Mouse (Mus musculus): ENCODE measurements around the gene Jazf1. TPM values are rescaled to one million over a fixed set of nuclear protein-coding genes. Genes with fewer than 3 reads are reported as not detected.

Jazf1 gene
- polyA plus RNA-seq, 1 experiment from 2014 or later, result 8.8 TPM

- peaks cover 28% of the 10 kb centered on the region; the same call in 1 of the 2 replicates for H3K4me1 ChIP-seq
- no peak overlapping the region for H3K9ac ChIP-seq
- no peaks in the 10 kb centered on the region for H3K36me3 ChIP-seq
- ATAC-seq (ENCODE audit: insufficient number of reproducible peaks, insufficient read depth, low FRiP score, low TSS enrichment), result no peak
- WGBS, result 29% methylated on average over 9 of the region's 9 CpGs
- H3K27me3 ChIP-seq, result no peaks in the 10 kb centered on the region
- H3K27ac ChIP-seq, result peak overlapping the region; percentile 68; the same call in 1 of the 2 replicates
- H3K4me2 ChIP-seq (replicated peaks), result peak overlapping the region; percentile 18
- H3K9me3 ChIP-seq, result no peaks in the 10 kb centered on the region
- H3K4me3 ChIP-seq, result no peak overlapping the region
These were observed 266.2 kb downstream of the Jazf1 start for GRCm38 (mm10) chr6:52802181-52802580.

- H3K9ac ChIP-seq, result no peak overlapping the region
- no peaks in the 10 kb centered on the region for H3K27me3 ChIP-seq
- peaks cover 53% of the 10 kb centered on the region for H3K4me1 ChIP-seq
- H3K4me2 ChIP-seq (replicated peaks), result no peak overlapping the region
- H3K9me3 ChIP-seq, result no peaks in the 10 kb centered on the region
- H3K36me3 ChIP-seq, result no peaks in the 10 kb centered on the region
- 50% methylated on average over 6 of the region's 6 CpGs for WGBS
- ATAC-seq (ENCODE audit: insufficient number of reproducible peaks, insufficient read depth, low FRiP score, low TSS enrichment), result no peak
- H3K27ac ChIP-seq, result no peak overlapping the region
- no peak overlapping the region for H3K4me3 ChIP-seq
These were observed 271.1 kb downstream of the Jazf1 start for GRCm38 (mm10) chr6:52797252-52797800.

- Histone ChIP-seq H3K4me3 (no peak overlapping the region), H3K27me3 (no peaks in the 10 kb centered on the region), H3K9ac (no peak overlapping the region), H3K27ac (no peak overlapping the region; the same call in 1 of the 2 replicates), H3K4me2 (replicated peaks) (no peak overlapping the region), H3K9me3 (no peaks in the 10 kb centered on the region), H3K36me3 (no peaks in the 10 kb centered on the region), H3K4me1 (peaks cover 46% of the 10 kb centered on the region)
- ATAC-seq (ENCODE audit: insufficient number of reproducible peaks, insufficient read depth, low FRiP score, low TSS enrichment), result no peak
- 57% methylated on average over 1 of the region's 1 CpGs for WGBS
These were observed 271.7 kb downstream of the Jazf1 start for GRCm38 (mm10) chr6:52796691-52797090.

- Histone ChIP-seq H3K9ac (no peak overlapping the region), H3K4me1 (peaks cover 41% of the 10 kb centered on the region), H3K36me3 (no peaks in the 10 kb centered on the region), H3K27me3 (no peaks in the 10 kb centered on the region), H3K9me3 (no peaks in the 10 kb centered on the region), H3K27ac (peak overlapping the region; percentile 83), H3K4me2 (replicated peaks) (no peak overlapping the region), H3K4me3 (no peak overlapping the region)
- 68% methylated on average over 9 of the region's 9 CpGs for WGBS
- ATAC-seq (ENCODE audit: insufficient number of reproducible peaks, insufficient read depth, low FRiP score, low TSS enrichment), result peak; percentile 56; the same call in 1 of the 2 replicates
These were observed 272.3 kb downstream of the Jazf1 start for GRCm38 (mm10) chr6:52796035-52796598.

- peaks cover 40% of the 10 kb centered on the region for H3K4me1 ChIP-seq
- H3K9ac ChIP-seq, result no peak overlapping the region
- no peak overlapping the region for H3K4me3 ChIP-seq
- no peaks in the 10 kb centered on the region for H3K27me3 ChIP-seq
- no peak for ATAC-seq (ENCODE audit: insufficient number of reproducible peaks, insufficient read depth, low FRiP score, low TSS enrichment)
- 43% methylated on average over 16 of the region's 16 CpGs for WGBS
- H3K4me2 ChIP-seq (replicated peaks), result peak overlapping the region; percentile 4; the same call in 1 of the 2 replicates
- H3K36me3 ChIP-seq, result no peaks in the 10 kb centered on the region
- H3K9me3 ChIP-seq, result no peaks in the 10 kb centered on the region
- H3K27ac ChIP-seq, result peak overlapping the region; percentile 83
These were observed 273.2 kb downstream of the Jazf1 start for GRCm38 (mm10) chr6:52795029-52795841.

GRCm38 (mm10) chr6:52792455-52792854 lies 276.0 kb downstream of the Jazf1 start:
- no peaks in the 10 kb centered on the region for H3K36me3 ChIP-seq
- ATAC-seq (ENCODE audit: insufficient number of reproducible peaks, insufficient read depth, low FRiP score, low TSS enrichment), result no peak
- no peak overlapping the region for H3K9ac ChIP-seq
- no peak overlapping the region for H3K27ac ChIP-seq
- peaks cover 36% of the 10 kb centered on the region for H3K4me1 ChIP-seq
- H3K27me3 ChIP-seq, result no peaks in the 10 kb centered on the region
- no peaks in the 10 kb centered on the region for H3K9me3 ChIP-seq
- H3K4me3 ChIP-seq, result no peak overlapping the region
- H3K4me2 ChIP-seq (replicated peaks), result no peak overlapping the region
- WGBS, result 79% methylated on average over 3 of the region's 3 CpGs

- ATAC-seq (ENCODE audit: insufficient number of reproducible peaks, insufficient read depth, low FRiP score, low TSS enrichment), result no peak
- Histone ChIP-seq H3K27ac (no peak overlapping the region), H3K4me1 (peaks cover 24% of the 10 kb centered on the region), H3K9ac (no peak overlapping the region), H3K9me3 (no peaks in the 10 kb centered on the region), H3K4me3 (no peak overlapping the region), H3K36me3 (no peaks in the 10 kb centered on the region), H3K4me2 (replicated peaks) (no peak overlapping the region), H3K27me3 (no peaks in the 10 kb centered on the region)
- WGBS, result 79% methylated on average over 4 of the region's 4 CpGs
These were observed 277.6 kb downstream of the Jazf1 start for GRCm38 (mm10) chr6:52790781-52791180.

- H3K9ac ChIP-seq, result no peak overlapping the region
- no peaks in the 10 kb centered on the region for H3K36me3 ChIP-seq
- H3K4me1 ChIP-seq, result peaks cover 20% of the 10 kb centered on the region
- no peak for ATAC-seq (ENCODE audit: insufficient number of reproducible peaks, insufficient read depth, low FRiP score, low TSS enrichment)
- 76% methylated on average over 10 of the region's 10 CpGs for WGBS
- no peak overlapping the region for H3K27ac ChIP-seq
- H3K9me3 ChIP-seq, result no peaks in the 10 kb centered on the region
- no peaks in the 10 kb centered on the region for H3K27me3 ChIP-seq
- H3K4me3 ChIP-seq, result no peak overlapping the region
- no peak overlapping the region for H3K4me2 ChIP-seq (replicated peaks)
These were observed 278.1 kb downstream of the Jazf1 start for GRCm38 (mm10) chr6:52790316-52790715.

GRCm38 (mm10) chr6:52779546-52779945 lies 288.9 kb downstream of the Jazf1 start:
- no peak for ATAC-seq (ENCODE audit: insufficient number of reproducible peaks, insufficient read depth, low FRiP score, low TSS enrichment)
- no peaks in the 10 kb centered on the region for H3K27me3 ChIP-seq
- H3K9ac ChIP-seq, result no peak overlapping the region
- H3K4me2 ChIP-seq (replicated peaks), result no peak overlapping the region
- 71% methylated on average over 5 of the region's 5 CpGs for WGBS
- no peaks in the 10 kb centered on the region for H3K36me3 ChIP-seq
- no peaks in the 10 kb centered on the region for H3K4me1 ChIP-seq
- H3K9me3 ChIP-seq, result no peaks in the 10 kb centered on the region
- H3K27ac ChIP-seq, result no peak overlapping the region
- no peak overlapping the region for H3K4me3 ChIP-seq

GRCm38 (mm10) chr6:52778523-52778922 lies 289.9 kb downstream of the Jazf1 start:
- Histone ChIP-seq H3K27ac (no peak overlapping the region), H3K36me3 (no peaks in the 10 kb centered on the region), H3K27me3 (no peaks in the 10 kb centered on the region), H3K4me2 (replicated peaks) (no peak overlapping the region), H3K4me1 (no peaks in the 10 kb centered on the region), H3K9me3 (no peaks in the 10 kb centered on the region), H3K9ac (no peak overlapping the region), H3K4me3 (no peak overlapping the region)
- ATAC-seq (ENCODE audit: insufficient number of reproducible peaks, insufficient read depth, low FRiP score, low TSS enrichment), result no peak
- 91% methylated on average over 5 of the region's 5 CpGs for WGBS

GRCm38 (mm10) chr6:52777034-52777433 lies 291.4 kb downstream of the Jazf1 start:
- ATAC-seq (ENCODE audit: insufficient number of reproducible peaks, insufficient read depth, low FRiP score, low TSS enrichment), result no peak
- Histone ChIP-seq H3K4me1 (no peaks in the 10 kb centered on the region), H3K27me3 (no peaks in the 10 kb centered on the region)

GRCm38 (mm10) chr6:52775956-52776355 lies 292.5 kb downstream of the Jazf1 start:
- H3K27me3 ChIP-seq, result no peaks in the 10 kb centered on the region
- 86% methylated on average over 8 of the region's 8 CpGs for WGBS
- no peaks in the 10 kb centered on the region for H3K4me1 ChIP-seq

More at GRCm38 (mm10) chr6:52777034-52777433, 291.4 kb downstream of the Jazf1 start:
- 90% methylated on average over 8 of the region's 8 CpGs for WGBS
- no peaks in the 10 kb centered on the region for H3K36me3 ChIP-seq
- no peak overlapping the region for H3K9ac ChIP-seq
- no peak overlapping the region for H3K27ac ChIP-seq
- no peak overlapping the region for H3K4me3 ChIP-seq
- H3K9me3 ChIP-seq, result no peaks in the 10 kb centered on the region
- H3K4me2 ChIP-seq (replicated peaks), result no peak overlapping the region

More at GRCm38 (mm10) chr6:52775956-52776355, 292.5 kb downstream of the Jazf1 start:
- Histone ChIP-seq H3K27ac (no peak overlapping the region), H3K9ac (no peak overlapping the region), H3K36me3 (no peaks in the 10 kb centered on the region), H3K4me2 (replicated peaks) (no peak overlapping the region), H3K4me3 (no peak overlapping the region), H3K9me3 (no peaks in the 10 kb centered on the region)
- ATAC-seq (ENCODE audit: insufficient number of reproducible peaks, insufficient read depth, low FRiP score, low TSS enrichment), result no peak
